Mouse (Mus musculus) heart, adult 2 months (tissue): ENCODE data around the gene Gsdma2.
A peak's percentile ranks its signal among the peaks of the same experiment; 100 is the strongest.
"Not testable (repeated sequence)": the region's sequence is repeated elsewhere in the genome, so short reads cannot be mapped to it uniquely, and the experiment has no call there.

Experiments used
- CTCF ChIP-seq: fragments of 200-600 bp; IDR thresholded peaks from 2 replicates; pipeline ENCODE4 v1.8.1; 2022; ENCODE audit warnings: antibody characterized with exemption, mild to moderate bottlenecking, moderate library complexity
- EP300 ChIP-seq: fragments of 200-500 bp; IDR thresholded peaks from 2 replicates; pipeline ENCODE4 v1.6.1; 2011; ENCODE audit warnings: low read depth, low read length, control low read depth; ENCODE audit not compliant: insufficient read depth
- POLR2A ChIP-seq: fragments of 200-500 bp; IDR thresholded peaks from 2 replicates; pipeline ENCODE4 v1.6.1; 2011; ENCODE audit warnings: mild to moderate bottlenecking, low read depth, low read length, control low read depth; ENCODE audit not compliant: insufficient read depth

DNA sequence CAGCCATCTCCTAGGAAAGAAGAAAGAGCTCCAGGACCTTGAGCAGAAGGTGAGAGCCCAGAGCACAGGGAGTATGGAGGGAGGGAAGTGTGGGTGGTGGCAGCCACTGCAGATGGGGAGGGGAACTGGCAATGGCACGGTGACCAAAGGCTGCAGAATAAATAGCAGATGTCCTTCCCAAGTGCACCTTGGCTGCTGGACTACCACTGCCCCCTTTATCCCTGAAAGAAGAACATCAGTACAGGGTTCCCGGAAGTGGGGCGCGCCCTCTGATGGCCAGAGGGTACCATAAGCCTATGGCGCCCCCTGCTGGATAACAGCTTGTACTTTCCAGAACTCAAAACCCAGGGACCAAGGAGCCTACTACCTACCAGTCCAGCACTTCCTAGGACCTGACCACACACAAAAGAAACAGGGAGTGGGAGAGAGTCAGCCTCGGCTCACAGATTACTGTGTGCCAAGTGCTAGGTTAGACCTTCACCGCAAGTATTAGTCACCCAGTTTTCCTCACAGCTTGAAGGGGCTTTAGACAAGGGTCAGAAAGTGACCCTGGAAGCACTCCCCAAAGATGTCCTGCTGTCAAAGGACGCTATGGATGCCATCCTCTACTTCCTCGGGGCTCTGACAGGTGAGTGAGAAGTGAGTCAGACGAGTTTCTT, 11.1 kb upstream of the Gsdma2 start:
- TF ChIP-seq POLR2A, EP300: not testable (repeated sequence)
- TF ChIP-seq CTCF = peak; percentile 44
